Mouse (Mus musculus) C2C12 (cell line): Measurements from ENCODE around the gene Hnrnpa3.

Source experiments
- CTCF ChIP-seq: IDR thresholded peaks from one replicate; pipeline ENCODE4 v1.5.1; 2011; ENCODE audit not compliant: control insufficient read depth, insufficient read depth, insufficient read length
- MAX ChIP-seq: IDR thresholded peaks from one replicate; pipeline ENCODE4 v1.6.1; 2011; ENCODE audit warnings: mild to moderate bottlenecking, control low read depth
- MYOG ChIP-seq: IDR thresholded peaks from one replicate; pipeline ENCODE4 v1.6.1; 2011; ENCODE audit not compliant: control insufficient read depth, insufficient read length; ENCODE audit errors: extremely low read depth
- USF1 ChIP-seq: IDR thresholded peaks from one replicate; pipeline ENCODE4 v1.6.1; 2011; ENCODE audit warnings: low read depth, mild to moderate bottlenecking, control low read depth, moderate library complexity

DNA sequence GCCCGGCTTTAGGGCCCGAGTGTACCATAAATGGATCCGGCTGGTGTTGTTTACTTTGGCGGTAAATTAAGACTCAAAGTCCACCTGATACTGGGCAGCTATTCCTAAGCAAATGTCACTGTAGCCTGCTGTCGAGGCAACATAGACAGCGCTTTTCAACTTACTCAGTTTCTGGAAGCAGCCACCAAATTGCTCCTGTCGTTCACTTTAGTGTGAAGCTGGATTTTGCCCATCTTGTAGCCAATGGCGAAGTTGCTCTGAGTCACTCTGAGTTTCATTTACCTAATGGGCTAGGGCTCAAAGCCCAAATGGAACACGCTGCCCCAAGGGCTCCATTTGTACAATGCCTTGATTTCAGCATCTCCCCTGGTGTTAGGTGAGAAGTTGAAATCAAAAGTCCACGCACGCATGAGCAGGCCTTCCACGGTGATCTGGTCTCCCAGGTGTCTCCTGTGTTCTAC, 26.3 kb upstream of the Hnrnpa3 start:
- TF ChIP-seq USF1 (no peak), CTCF (no peak), MAX (no peak), MYOG (no peak)
